In the genomic region with DNA sequence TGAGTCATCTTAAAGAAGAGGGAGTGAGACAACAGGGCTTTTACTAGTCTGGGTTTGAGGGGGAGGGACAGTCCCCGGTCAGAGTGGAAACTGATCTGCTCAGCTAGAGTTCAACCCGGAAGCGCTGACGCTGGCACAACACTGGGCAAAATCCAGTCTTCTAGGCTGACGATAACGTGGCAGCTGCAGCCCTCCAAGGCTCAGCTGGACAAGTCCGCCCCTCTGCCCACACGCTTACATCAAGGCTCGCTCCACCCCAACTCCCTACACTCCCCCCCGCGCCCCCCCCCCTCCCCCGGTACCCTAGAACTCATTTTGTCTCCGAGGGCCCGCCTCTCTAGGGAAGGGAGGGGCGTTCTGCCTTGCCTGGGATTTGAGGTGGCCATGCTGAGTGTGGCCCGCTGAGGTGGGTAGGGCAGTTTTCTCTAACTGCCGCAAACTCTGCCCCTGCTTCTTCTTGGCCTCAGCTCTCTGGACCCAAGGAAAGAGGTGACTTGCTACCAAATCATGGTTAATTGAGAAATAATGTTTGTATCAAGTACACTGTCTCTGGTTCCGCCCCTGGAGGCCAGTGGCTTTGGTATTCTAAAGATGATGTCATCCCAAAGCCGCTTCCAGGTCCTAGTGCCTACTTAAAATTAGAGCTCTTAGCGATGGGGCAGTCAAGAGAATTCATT, we compare ENCODE assay signal across 8 mouse cellular contexts. TPM values are rescaled to one million over a fixed set of nuclear protein-coding genes. Genes with fewer than 3 reads are reported as not detected.
DNase-seq lines count a peak whose midpoint lies in the region; ATAC-seq lines count a peak whose summit lies in the region.

No protein-coding gene starts in this region.

- H3K4me2 ChIP-seq in heart, embryonic 14.5 days (ENCODE audit: low read length) = peak overlapping the region; percentile 50
- H3K4me2 ChIP-seq in liver, embryonic 13.5 days = peak overlapping the region; percentile 67
- peak overlapping the region; percentile 47 for H3K4me2 ChIP-seq in stomach, embryonic 16.5 days (ENCODE audit: low read depth, low read length)

- H3K4me1 ChIP-seq in brown adipose tissue, adult 24 weeks (ENCODE audit: control insufficient read depth, insufficient read depth, insufficient read length, low read length) = no peaks in the 10 kb centered on the region
- H3K4me1 ChIP-seq in heart, embryonic 14.5 days (ENCODE audit: control insufficient read depth in 2 of 2, insufficient read depth in 2 of 2, low read length in 2 of 2) = no peaks in the 10 kb centered on the region
- H3K4me1 ChIP-seq in liver, embryonic 13.5 days (replicated peaks) = peaks cover 11% of the 10 kb centered on the region
- H3K4me1 ChIP-seq in stomach, embryonic 16.5 days (ENCODE audit: control insufficient read depth, insufficient read depth, low read length) = no peaks in the 10 kb centered on the region

- peak overlapping the region; percentile 100 for H3K27ac ChIP-seq in brown adipose tissue, adult 24 weeks (replicated peaks; ENCODE audit: low read depth, low read length)
- H3K27ac ChIP-seq in heart, embryonic 14.5 days (replicated peaks in 1 of 2; ENCODE audit: control insufficient read depth in 1 of 2, insufficient read depth in 1 of 2, low read depth in 2 of 2, low read length in 2 of 2) = peak overlapping the region; percentile 76 to 94
- peak overlapping the region; percentile 71 for H3K27ac ChIP-seq in liver, embryonic 13.5 days
- H3K27ac ChIP-seq in stomach, embryonic 16.5 days (ENCODE audit: low read length) = peak overlapping the region; percentile 90

- H3K4me3 ChIP-seq in brown adipose tissue, adult 24 weeks (ENCODE audit: insufficient read depth, low read depth, low read length) = peak overlapping the region; percentile 95
- H3K4me3 ChIP-seq in heart, embryonic 14.5 days (ENCODE audit: control insufficient read depth in 1 of 2, insufficient read depth in 1 of 2, low read depth in 1 of 2, low read length in 2 of 2) = peak overlapping the region; percentile 40 to 62
- peak overlapping the region; percentile 62 for H3K4me3 ChIP-seq in liver, embryonic 13.5 days (replicated peaks)
- peak overlapping the region; percentile 52 for H3K4me3 ChIP-seq in stomach, embryonic 16.5 days (replicated peaks; ENCODE audit: low read length)

- peak; percentile 90 for DNase-seq in CD4-positive helper T cell, adult 2 months (ENCODE audit: low read depth, low spot score)
- peak; percentile 94 for DNase-seq in fibroblast of lung, adult 2 months (ENCODE audit: low read depth)
- DNase-seq in kidney, postnatal 14 days = peak; percentile 90
- DNase-seq in liver, embryonic 13.5 days = peak; percentile 72
- peak; percentile 83 for DNase-seq in neural tube, embryonic 10.5 days (ENCODE audit: extremely low spot score, low spot score)

- H3K9me3 ChIP-seq in heart, embryonic 14.5 days (ENCODE audit: control insufficient read depth, low read length) = no peaks in the 10 kb centered on the region
- no peaks in the 10 kb centered on the region for H3K9me3 ChIP-seq in liver, embryonic 13.5 days (replicated peaks)
- no peaks in the 10 kb centered on the region for H3K9me3 ChIP-seq in stomach, embryonic 16.5 days (replicated peaks; ENCODE audit: control insufficient read depth, low read length)

- H3K27me3 ChIP-seq in heart, embryonic 14.5 days (ENCODE audit: control insufficient read depth, insufficient read depth, low read length) = no peaks in the 10 kb centered on the region
- H3K27me3 ChIP-seq in liver, embryonic 13.5 days = no peaks in the 10 kb centered on the region
- no peaks in the 10 kb centered on the region for H3K27me3 ChIP-seq in stomach, embryonic 16.5 days (ENCODE audit: control insufficient read depth, insufficient read depth, low read length)

- ATAC-seq in heart, embryonic 14.5 days (ENCODE audit: insufficient number of reproducible peaks, insufficient read depth, low FRiP score, low read depth) = peak; percentile 96
- peak; percentile 93 for ATAC-seq in liver, embryonic 13.5 days (ENCODE audit: low read depth)
- peak; percentile 95 for ATAC-seq in stomach, embryonic 16.5 days (ENCODE audit: insufficient read depth, low FRiP score)

- H3K9ac ChIP-seq in heart, embryonic 14.5 days (ENCODE audit: low read length) = peak overlapping the region; percentile 62
- peak overlapping the region; percentile 67 for H3K9ac ChIP-seq in liver, embryonic 13.5 days
- peak overlapping the region; percentile 65 for H3K9ac ChIP-seq in stomach, embryonic 16.5 days (ENCODE audit: low read length)

- H3K36me3 ChIP-seq in heart, embryonic 14.5 days (ENCODE audit: control insufficient read depth, insufficient read depth, low read length) = no peaks in the 10 kb centered on the region
- H3K36me3 ChIP-seq in liver, embryonic 13.5 days = no peaks in the 10 kb centered on the region
- H3K36me3 ChIP-seq in stomach, embryonic 16.5 days (ENCODE audit: control insufficient read depth, insufficient read depth, low read length) = no peaks in the 10 kb centered on the region

- 0% methylated on average over 20 of the region's 20 CpGs for WGBS in heart, embryonic 14.5 days
- WGBS in liver, embryonic 13.5 days (ENCODE audit: insufficient replicate concordance) = under 1% methylated on average over 20 of the region's 20 CpGs
- WGBS in stomach, embryonic 16.5 days = under 1% methylated on average over 18 of the region's 20 CpGs

RNA-seq across cellular contexts. Expression of gene Rab6a, which starts 16.2 kb away (rescaled TPM):
- polyA plus RNA-seq in brown adipose tissue, adult 24 weeks (2012; ENCODE audit: insufficient read depth, insufficient read length, missing spikeins) = 56.8 and 70.0 TPM in 2 replicates
- 107 and 119 TPM in 2 replicates for polyA plus RNA-seq in heart, embryonic 14.5 days (2014; fragmentation: Nextera tagmentation; extraction: Ambion mirVana)
- polyA plus RNA-seq in liver, embryonic 13.5 days (2015; fragmentation: Nextera tagmentation; extraction: Ambion mirVana) = 40.2 and 46.7 TPM in 2 replicates
- 78.0 and 84.9 TPM in 2 replicates for polyA plus RNA-seq in stomach, embryonic 16.5 days (2015; fragmentation: Nextera tagmentation; extraction: Ambion mirVana)

RNA-seq across cellular contexts. Expression of gene Mrpl48, which starts 17.1 kb away (rescaled TPM):
- polyA plus RNA-seq in brown adipose tissue, adult 24 weeks (2012; ENCODE audit: insufficient read depth, insufficient read length, missing spikeins) = 125 and 158 TPM in 2 replicates
- 93.8 and 101 TPM in 2 replicates for polyA plus RNA-seq in heart, embryonic 14.5 days (2014; fragmentation: Nextera tagmentation; extraction: Ambion mirVana)
- 57.0 and 59.8 TPM in 2 replicates for polyA plus RNA-seq in liver, embryonic 13.5 days (2015; fragmentation: Nextera tagmentation; extraction: Ambion mirVana)
- polyA plus RNA-seq in stomach, embryonic 16.5 days (2015; fragmentation: Nextera tagmentation; extraction: Ambion mirVana) = 68.9 and 76.9 TPM in 2 replicates

RNA-seq across cellular contexts. Expression of gene Coa4, which starts 54.1 kb away (rescaled TPM):
- polyA plus RNA-seq in brown adipose tissue, adult 24 weeks (2012; ENCODE audit: insufficient read depth, insufficient read length, missing spikeins) = 6.4 and 11.6 TPM in 2 replicates
- polyA plus RNA-seq in heart, embryonic 14.5 days (2014; fragmentation: Nextera tagmentation; extraction: Ambion mirVana) = 22.8 and 26.6 TPM in 2 replicates
- polyA plus RNA-seq in liver, embryonic 13.5 days (2015; fragmentation: Nextera tagmentation; extraction: Ambion mirVana) = 14.0 and 14.3 TPM in 2 replicates
- 28.6 and 34.3 TPM in 2 replicates for polyA plus RNA-seq in stomach, embryonic 16.5 days (2015; fragmentation: Nextera tagmentation; extraction: Ambion mirVana)

Comparison
In these comparisons a context has a peak if more than half of its experiments do, and no peak if none do; other contexts are left out.
1. Peak in every context shown above with its lines: DNase-seq, ATAC-seq, H3K4me3 ChIP-seq and H3K27ac ChIP-seq.